Mouse (Mus musculus): ENCODE measurements around the gene Fgfr2.

DNA sequence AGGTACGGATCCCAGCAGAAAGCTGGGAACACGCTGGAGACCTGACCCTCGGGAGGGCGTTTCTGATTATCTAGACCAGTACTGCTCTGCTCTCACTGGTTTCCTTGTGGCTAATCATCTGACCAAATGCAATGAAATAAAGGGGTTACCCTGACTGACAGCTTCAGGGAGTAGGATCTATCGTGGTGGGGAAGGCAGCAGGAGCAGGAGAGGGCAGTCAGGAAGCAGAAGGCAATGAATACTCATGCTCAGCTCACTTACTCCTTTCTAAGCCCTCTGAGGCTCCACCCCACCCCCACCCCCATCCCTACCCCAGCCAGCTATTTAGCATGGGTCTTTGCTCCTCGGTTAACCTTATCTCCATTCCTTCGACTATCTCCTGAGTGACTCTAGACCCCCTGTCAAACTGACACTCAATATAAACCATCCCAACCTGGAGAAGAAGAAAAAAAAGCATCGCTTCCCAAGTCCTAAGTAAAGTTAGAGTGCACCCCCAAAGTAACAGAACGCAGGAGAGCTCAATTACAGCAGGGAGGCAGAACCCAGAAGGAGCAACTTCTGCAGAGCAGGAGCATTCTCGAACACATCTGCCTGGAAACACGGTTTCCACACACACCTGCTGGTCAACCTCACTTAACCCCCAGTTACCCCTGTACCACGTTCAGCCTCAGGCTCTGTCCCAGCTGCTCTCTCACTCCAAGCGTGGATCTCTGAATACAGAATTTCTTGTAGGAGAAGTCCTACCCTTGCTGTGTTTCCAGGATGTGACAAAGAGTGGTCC lies 730.7 kb downstream of the Fgfr2 start:
- TF ChIP-seq CTCF (IDR thresholded peaks at IDR 0.05; ENCODE audit: low read depth) = no peak
- no peak for TF ChIP-seq EP300 (IDR thresholded peaks at IDR 0.05; ENCODE audit: low read depth)

Data from liver, postnatal 0 days (tissue).